Mouse (Mus musculus) brown adipose tissue, adult 24 weeks (tissue): ENCODE results near the gene Ddx23. TPM values are rescaled to one million over a fixed set of nuclear protein-coding genes. Genes with fewer than 3 reads are reported as not detected.

Experiments used
- H3K27ac ChIP-seq: fragments of 200-500 bp; replicated peaks from 2 replicates; pipeline ENCODE4 v1.5.1; 2012; ENCODE audit warnings: low read depth, mild to moderate bottlenecking, low read length
- H3K4me1 ChIP-seq: fragments of 200-500 bp; 2 replicates; pipeline ENCODE4 v1.6.1; 2012; ENCODE audit warnings: low read length, mixed read lengths; ENCODE audit not compliant: control insufficient read depth, insufficient read depth, insufficient read length
- H3K4me3 ChIP-seq: fragments of 200-500 bp; 2 replicates; pipeline ENCODE4 v1.5.1; 2012; ENCODE audit warnings: low read depth, mild to moderate bottlenecking, low read length, moderate library complexity; ENCODE audit not compliant: insufficient read depth
- polyA plus RNA-seq: library from polyadenylated mRNA; stranded (reverse); fragments of >200 nt; gene quantifications from 2 replicates; pipeline ENCODE4 v1.2.4, GENCODE M21; 2012; ENCODE audit not compliant: missing spikeins, insufficient read depth, insufficient read length

Ddx23 gene
- polyA plus RNA-seq, 1 experiment = 50.7 TPM

DNA sequence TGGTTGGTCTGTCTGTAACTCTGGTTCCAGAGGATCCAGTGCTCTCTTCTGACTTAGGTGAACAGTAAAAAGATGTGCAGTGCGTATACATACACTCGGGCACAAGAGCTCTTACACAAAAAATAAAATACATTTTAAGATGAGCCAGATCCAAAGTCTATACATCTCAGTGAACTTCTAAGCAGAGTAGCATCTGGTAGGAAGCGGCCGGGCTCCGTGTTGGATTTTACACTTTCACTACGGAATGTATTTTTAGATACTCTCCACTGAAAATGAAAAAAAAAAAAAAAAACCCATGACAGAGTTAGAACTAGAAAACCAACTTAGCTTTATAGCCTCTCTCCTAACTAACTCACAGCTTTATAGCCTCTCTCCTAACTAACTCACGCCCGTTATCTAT lies 18.0 kb upstream of the Ddx23 start:
- no peak overlapping the region for H3K4me3 ChIP-seq
- no peaks in the 10 kb centered on the region for H3K4me1 ChIP-seq
- no peak overlapping the region for H3K27ac ChIP-seq

DNA sequence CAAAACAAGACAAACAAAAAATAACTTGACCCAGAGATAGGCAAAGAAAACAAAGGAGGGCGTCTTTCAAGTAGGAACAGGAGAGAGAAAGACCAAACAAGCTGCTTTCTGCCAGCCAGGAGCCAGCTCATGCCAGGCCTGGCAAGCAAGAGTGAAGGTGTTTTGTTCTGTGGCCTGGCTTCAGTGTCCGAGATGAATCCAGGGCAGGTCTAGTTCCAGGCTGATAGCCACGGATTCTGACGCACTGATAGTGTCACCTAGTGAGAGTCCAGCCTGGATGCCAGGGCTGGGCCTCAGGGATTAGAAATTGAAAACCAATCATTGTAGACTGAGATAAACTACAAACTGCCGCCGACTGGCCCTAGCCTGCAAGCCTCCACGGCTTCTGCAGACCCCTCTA lies 15.3 kb upstream of the Ddx23 start:
- Histone ChIP-seq H3K4me3 (no peak overlapping the region), H3K4me1 (no peaks in the 10 kb centered on the region), H3K27ac (no peak overlapping the region)

DNA sequence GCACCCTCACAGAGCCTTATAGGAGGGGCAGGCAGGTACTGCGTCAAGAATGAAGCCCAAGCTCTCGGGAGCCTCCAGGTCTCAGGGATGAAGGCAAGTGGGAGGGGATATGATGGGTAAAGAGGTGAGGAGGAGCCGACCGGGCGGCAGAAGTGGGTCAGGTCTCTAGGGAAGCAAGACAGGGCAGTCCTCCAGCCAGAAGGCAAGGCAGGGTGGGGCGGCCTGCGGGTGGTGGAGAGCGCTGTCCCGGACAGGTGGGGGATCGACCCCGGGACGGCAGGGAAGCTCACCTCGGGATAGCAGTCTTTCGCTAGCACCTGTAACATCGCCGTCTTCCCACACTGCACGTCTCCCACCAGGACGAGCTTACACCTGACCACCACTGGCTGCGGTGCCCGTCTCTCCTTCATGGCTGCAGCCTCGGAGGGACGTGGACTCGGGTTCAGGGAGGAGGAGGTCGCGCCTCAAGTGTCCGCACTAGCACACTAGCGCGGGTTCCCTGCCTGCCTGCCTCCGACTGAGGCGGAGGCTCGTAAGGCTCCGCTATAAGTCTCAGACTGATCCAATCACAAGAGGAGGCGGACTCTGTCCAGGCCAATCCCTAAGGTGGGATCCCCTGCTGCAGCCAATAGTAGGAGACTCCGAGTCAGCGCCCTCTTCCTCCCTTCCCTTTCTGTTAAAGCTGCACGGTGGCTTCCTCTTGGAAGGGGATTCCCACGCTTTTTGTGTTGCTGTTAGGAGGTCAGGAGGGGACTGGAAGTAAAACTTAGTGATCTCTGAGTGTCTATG lies 14.4 kb upstream of the Ddx23 start, which contains the start of gene Rnd1:
Gene Rnd1 (minus strand): TSS at position 522 of the 789 bp plus-strand sequence.
- Histone ChIP-seq H3K27ac (peak within 1 kb of the TSS; percentile 35), H3K4me3 (peak within 1 kb of the TSS; percentile 73), H3K4me1 (no peaks in the 10 kb centered on the region)

DNA sequence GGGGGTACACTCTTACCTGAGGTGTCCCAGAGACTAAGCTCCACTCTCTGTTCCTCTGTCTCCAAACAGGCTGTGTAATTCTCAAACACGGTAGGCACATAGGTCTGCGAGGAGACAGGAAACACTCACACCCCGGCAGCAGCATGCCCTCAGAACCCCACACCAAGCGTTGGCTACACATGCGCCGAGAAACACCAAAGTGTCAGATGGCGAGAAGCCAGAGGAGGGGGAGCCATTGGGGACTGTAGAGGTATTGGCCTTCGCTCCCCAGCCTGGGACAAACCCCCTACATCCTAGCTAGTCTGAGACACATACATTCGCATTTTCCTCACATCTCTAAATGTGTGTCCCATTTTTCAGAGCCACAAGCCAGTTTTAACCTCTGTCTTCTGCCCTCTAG lies 13.8 kb upstream of the Ddx23 start:
- no peaks in the 10 kb centered on the region for H3K4me1 ChIP-seq
- no peak overlapping the region for H3K27ac ChIP-seq
- H3K4me3 ChIP-seq = peak overlapping the region; percentile 73

DNA sequence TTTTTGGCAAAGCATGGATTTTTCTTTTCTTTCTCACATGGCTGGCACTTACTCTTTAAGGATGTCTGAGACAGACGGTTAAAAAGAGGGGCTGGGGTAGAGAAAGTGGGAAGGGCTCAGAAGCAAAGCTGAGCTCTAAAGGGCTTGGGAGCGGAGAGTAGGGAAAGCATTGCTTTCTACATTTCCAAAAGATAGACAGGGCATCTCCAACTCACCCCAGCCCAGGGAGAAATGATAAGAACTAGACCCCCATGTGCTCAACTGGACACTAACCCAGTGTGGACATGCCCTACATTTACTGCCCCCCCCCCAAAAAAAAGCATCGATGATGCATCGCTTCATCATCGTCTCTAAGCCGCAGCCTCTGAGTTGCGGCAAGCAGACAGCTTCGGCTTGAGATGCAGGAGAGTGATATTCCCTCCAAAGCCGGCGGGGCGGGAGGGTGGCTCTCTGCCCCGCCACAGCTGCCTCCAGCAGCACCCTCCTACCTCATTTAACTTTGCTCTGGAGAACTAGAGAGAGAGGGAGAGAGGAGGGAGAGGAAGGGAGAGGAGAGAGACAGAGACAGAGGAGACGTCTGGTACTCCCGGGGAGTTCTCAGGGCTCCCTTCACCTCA lies 13.0 kb upstream of the Ddx23 start:
- Histone ChIP-seq H3K4me3 (peak overlapping the region; percentile 73), H3K27ac (no peak overlapping the region), H3K4me1 (no peaks in the 10 kb centered on the region)

DNA sequence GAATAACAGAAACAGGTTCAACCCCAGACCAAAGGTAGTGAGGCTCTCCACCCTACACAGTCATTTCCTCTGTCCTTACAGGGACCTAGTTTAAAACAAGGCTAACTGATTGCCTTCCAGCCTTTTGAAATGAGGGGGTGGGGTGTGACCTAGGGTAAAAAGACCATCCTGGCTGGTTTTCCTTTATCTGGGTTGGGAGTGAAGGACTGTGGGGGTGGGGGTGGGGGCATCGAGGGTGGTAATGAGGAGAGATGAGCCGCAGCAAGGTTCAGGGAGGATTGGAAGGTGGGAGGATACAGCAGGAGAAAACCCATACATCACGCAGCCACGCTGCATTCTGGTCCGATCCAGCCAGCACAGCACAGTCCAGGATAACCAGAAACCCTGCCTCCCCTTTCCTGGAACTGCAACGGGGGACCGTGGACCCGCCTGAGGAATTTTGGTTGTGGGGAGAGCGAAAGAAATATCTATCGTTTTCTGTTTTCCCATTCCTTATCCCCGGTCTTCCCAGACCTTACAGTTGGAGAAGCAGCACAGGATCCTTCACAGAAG lies 12.4 kb upstream of the Ddx23 start:
- peak overlapping the region; percentile 73; the same call in 1 of the 2 replicates for H3K4me3 ChIP-seq
- H3K27ac ChIP-seq = no peak overlapping the region
- no peaks in the 10 kb centered on the region for H3K4me1 ChIP-seq

DNA sequence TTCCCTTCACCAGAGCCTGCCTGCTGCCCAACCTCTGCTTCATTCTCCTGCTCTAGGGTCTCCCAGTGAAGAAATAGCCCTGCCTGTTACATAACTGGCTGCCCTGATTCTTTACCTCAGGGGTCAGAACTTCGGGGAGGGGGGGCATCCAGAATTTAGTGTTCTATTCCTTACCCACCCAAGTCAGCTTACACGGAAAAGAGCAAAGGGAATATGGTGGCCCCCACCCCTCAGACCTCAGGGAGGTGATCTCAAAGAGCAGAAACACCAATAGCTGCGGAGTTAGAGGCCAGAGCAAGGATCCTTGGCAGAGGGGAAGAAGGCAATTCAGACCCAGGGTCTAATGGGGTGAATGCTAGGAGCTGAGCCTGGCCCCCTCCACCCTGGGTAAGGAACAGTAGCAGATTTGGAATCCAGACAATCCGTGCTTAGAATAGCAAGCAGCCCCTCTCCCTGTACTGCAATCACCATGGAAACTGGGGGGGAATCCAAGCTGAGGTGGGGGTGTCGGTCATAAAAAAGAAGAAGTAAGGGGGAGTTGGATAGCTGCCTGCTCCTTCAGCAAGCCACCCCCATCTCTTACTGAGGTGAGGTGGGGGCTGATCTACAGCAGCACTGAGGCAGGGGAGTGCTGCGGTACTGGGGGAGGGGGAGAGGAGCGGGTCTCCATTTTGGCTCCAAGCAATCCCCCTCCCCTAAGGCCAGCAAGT lies 11.7 kb upstream of the Ddx23 start:
- H3K4me3 ChIP-seq = no peak overlapping the region
- H3K27ac ChIP-seq = no peak overlapping the region
- H3K4me1 ChIP-seq = no peaks in the 10 kb centered on the region

DNA sequence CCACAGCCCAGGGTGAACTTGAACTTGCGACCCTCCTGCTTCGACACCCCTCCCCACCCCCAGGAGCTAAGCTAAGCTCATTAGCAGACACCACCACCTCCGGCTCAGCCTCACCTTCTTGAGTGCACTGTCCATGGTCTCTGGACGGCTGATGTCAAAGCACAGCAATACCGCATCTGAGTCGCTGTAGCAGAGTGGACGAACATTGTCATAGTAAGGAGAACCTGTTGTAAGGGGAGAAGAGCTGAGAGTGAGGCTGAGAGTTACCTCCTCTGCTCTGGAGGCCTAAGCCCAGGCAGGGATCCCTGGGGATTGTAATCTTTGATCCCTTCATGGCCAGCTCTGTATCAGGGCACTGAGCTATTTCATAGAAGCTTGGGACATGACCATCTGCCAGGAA lies 11.0 kb upstream of the Ddx23 start:
- Histone ChIP-seq H3K4me3 (no peak overlapping the region), H3K27ac (no peak overlapping the region), H3K4me1 (no peaks in the 10 kb centered on the region)

DNA sequence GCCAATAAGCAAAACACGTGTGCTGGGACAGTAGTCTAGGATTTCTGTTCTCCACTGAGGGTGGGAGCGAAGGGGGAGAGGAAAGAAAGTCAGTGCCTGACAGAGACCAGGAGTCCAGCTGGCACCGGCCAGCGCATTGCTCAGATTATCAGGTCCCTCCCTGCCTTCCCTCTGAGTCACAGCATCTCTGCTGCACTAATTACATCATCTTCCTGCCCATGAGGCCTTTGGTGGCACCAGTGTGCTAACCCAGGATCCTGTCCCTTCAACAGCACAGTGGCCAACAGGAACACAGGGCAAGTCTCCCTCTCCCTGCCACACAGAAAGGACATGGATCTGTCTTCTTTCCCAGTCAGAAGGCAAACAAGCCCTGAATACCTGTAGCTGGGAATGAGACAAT lies 9.9 kb upstream of the Ddx23 start:
- Histone ChIP-seq H3K4me1 (no peaks in the 10 kb centered on the region), H3K4me3 (no peak overlapping the region), H3K27ac (no peak overlapping the region)

DNA sequence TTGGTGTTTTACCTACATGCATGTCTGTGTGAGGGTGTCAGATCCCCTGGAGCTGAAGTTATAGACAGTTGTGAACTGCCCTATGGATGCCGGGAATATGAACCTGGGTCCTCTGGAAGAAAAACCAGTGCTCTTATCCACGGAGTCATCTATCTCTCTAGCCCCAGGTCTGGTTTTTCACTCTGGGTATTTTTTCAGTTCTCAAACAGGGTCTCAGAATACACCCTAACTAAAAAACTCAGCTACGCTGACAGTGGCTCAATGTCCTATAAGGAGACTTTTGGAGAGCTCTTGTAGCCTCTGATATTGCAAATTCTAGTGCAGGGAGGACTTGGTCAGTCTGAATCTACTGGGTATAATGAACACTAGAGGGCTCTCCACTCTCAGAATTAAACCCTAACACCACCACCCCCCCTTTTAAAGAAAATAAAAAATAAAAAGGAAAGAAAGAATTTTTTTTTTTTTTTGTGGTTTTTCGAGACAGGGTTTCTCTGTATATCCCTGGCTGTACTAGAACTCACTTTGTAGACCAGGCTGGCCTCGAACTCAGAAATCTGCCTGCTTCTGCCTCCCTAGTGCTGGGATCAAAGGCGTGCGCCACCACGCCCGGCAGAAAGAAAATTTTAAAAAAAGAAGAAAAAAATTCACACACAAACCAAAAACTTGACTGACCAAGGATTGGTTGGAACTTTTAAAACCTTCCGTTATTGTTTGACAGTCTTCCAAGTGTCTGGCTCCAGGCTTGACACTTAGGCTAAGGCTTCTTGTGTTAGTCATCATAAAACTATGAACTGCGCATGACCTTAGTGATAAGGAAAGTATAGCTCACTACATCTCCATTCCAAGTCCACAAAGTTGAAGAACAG lies 1.6 kb upstream of the Ddx23 start:
- Histone ChIP-seq H3K27ac (no peak overlapping the region), H3K4me3 (no peak overlapping the region), H3K4me1 (no peaks in the 10 kb centered on the region)

DNA sequence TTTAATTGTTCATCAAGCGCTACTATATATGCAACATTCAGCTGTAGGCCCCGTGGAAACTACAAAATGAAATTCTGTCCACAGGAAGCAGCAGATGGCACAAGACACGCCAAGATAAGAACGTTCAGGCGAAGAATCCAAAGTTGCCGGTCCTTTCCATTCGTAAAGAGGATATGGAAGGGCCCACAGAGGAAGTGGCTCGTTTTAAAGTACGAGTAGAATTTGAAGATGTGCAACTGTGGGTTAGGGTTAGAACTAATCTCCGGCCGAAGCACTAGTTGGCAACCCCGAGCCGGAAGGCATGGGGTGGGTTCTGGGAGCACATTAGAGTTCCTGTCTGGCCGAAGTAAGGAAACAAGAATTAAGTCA lies 512 bp downstream of the Ddx23 start:
- peak overlapping the region; percentile 77 for H3K4me3 ChIP-seq
- H3K27ac ChIP-seq = peak overlapping the region; percentile 95
- no peaks in the 10 kb centered on the region for H3K4me1 ChIP-seq

DNA sequence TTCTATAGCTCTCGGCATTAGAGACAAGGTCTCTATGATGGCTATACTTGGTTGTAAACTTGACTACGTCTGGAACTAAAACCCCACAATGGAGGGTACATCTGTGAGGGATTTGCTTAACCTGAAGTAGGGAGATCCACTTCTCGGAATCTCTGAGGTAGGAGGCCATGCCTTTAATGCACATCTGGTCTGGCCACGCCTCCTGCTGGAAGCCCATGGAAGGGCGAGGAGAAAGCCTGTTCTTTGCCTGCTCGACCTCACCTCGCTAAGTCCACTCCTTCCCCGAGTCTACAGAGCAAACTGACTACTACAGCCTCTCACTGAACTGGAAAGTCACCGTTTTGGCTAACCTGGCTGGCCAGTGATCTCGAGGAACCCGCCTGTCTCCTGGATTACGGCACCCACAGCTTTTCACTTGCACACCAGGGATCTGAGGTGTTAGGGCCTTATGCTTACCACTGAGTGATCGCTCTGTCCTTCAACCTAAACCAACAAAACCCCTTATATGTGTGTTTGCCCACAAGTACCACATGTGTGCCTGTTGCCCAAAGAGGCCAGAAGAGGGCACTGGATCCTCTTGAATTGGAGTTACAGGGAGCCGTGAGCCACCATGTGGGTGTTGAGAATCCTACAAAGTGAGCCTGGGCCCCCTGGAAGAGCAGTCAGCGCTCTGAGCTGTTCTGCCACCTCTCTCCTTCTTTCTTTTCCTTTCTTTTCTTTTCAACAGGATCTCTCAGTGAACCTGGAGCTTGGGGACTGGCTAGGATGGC lies 5.5 kb downstream of the Ddx23 start:
- Histone ChIP-seq H3K27ac (no peak overlapping the region), H3K4me1 (no peaks in the 10 kb centered on the region), H3K4me3 (no peak overlapping the region)

DNA sequence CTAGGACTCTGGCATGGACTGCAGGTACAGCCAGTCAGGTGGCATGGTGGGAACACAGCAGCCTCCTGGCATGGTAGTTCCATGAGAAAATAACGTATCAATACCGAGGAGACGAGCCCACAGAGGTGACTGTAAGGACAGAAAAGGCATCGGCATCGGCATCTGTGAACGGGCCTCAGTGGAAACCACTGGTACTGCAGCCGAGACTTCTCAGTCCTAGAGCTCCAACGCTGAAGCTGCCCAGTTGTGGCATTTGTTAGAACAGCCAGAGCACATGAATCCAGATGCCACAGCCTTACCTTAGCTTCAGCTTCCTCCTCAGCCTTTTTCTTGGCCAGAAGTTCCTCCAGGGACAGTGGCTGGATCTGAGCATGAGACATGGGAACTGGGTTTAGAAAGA lies 10.5 kb downstream of the Ddx23 start:
- no peaks in the 10 kb centered on the region for H3K4me1 ChIP-seq
- H3K4me3 ChIP-seq = no peak overlapping the region
- H3K27ac ChIP-seq = no peak overlapping the region

DNA sequence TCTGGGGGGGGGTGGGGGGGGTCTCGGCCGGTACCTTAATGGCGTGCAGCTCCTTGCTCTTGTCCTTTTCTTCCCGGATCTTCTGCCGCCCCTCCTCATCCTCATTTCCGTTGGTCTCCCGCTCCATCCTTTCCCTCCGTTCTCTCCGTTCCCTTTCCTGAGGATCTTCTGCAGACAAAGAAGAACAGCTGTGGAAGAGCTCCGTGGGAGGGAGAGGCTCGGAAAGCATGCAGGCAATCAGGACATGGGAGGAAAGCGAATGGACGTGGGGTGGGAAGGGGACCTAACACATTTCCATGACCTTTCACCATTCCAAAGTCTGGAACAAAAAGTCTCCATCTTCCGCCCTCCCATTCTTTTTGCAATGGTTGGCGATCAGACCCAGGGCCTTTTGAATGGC lies 11.3 kb downstream of the Ddx23 start:
- no peak overlapping the region for H3K27ac ChIP-seq
- H3K4me3 ChIP-seq = no peak overlapping the region
- H3K4me1 ChIP-seq = no peaks in the 10 kb centered on the region
